Mouse (Mus musculus): ENCODE measurements around the gene Cym. TPM values are rescaled to one million over a fixed set of nuclear protein-coding genes. Genes with fewer than 3 reads are reported as not detected.

Gene Cym
- total and polyA plus RNA-seq, 2 experiments from 2014 or later = not detected

DNA sequence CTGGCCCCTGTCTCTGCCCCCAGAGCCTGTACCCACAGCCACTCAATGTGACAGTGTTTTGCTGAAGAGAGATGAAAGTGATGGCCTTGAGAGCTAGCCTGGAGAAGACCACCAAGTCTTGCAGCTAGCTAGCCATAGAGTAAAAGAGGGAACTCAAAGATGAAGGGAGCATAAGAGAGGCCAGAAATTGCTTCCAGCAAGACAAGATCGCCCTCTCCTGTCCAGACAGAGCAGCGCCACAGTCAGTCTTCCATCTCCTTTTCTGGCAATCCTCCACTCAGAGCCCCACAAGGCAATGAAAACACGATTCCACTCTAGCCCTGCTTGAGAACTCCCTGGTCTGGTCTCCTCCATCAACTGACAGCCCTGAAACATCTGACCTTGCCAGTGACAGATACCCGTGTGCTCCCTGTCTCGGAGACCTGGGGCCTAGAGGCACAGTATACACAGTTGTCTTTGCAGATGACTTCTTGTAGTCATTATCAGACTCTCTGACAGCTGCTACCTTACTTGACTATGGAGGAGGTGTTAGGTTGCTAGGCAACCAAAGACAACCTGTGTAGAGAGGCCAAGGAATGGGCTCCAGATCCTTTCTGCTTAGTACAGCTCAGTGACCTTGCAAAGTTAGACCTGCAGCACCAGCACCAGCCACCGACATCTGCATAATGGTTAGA lies 33.2 kb downstream of the Cym start:
- Histone ChIP-seq H3K27ac (ENCODE audit: low read depth, low read length) (no peak overlapping the region), H3K36me3 (ENCODE audit: insufficient read depth) (no peaks in the 10 kb centered on the region), H3K4me2 (ENCODE audit: low read depth) (no peak overlapping the region), H3K9ac (no peak overlapping the region), H3K9me3 (ENCODE audit: low read length) (no peaks in the 10 kb centered on the region), H3K4me1 (ENCODE audit: insufficient read depth) (no peaks in the 10 kb centered on the region), H3K4me3 (ENCODE audit: low read depth, low read length) (no peak overlapping the region), H3K27me3 (ENCODE audit: insufficient read depth, low read length) (no peaks in the 10 kb centered on the region)
- peak; percentile 89 for DNase-seq
- ATAC-seq = peak; percentile 89
- TF ChIP-seq CTCF (IDR thresholded peaks at IDR 0.05; ENCODE audit: low read depth) = peak; percentile 96
- WGBS = 44% methylated on average over 6 of the region's 6 CpGs

DNA sequence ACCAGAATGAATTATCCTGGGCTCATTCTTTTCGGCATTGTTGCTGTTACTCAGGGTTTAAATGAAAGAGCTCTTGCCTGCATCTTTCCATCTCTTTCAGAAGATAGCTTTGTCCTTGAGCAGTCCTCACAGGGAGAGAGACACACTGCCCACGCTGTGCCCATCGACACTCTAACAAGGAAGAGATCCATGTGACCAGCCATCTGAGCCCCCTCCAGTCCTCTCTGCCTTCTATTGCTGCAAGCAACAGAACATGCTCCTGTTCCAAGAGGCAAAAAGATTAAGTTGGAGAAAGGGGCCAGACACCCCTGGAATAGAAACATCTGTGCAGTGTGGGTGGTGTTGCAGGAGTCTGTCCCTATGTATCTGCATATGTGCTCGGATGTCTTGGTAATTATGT lies 34.5 kb downstream of the Cym start:
- Histone ChIP-seq H3K27ac (ENCODE audit: low read depth, low read length) (no peak overlapping the region), H3K27me3 (ENCODE audit: insufficient read depth, low read length) (no peaks in the 10 kb centered on the region), H3K9me3 (ENCODE audit: low read length) (no peaks in the 10 kb centered on the region), H3K4me2 (ENCODE audit: low read depth) (no peak overlapping the region), H3K4me1 (ENCODE audit: insufficient read depth) (no peaks in the 10 kb centered on the region), H3K36me3 (ENCODE audit: insufficient read depth) (no peaks in the 10 kb centered on the region), H3K4me3 (ENCODE audit: low read depth, low read length) (no peak overlapping the region), H3K9ac (no peak overlapping the region)
- no peak for TF ChIP-seq CTCF (IDR thresholded peaks at IDR 0.05; ENCODE audit: low read depth)
- DNase-seq (no peak), ATAC-seq (no peak)
- WGBS = 66% methylated on average over 4 of the region's 4 CpGs

DNA sequence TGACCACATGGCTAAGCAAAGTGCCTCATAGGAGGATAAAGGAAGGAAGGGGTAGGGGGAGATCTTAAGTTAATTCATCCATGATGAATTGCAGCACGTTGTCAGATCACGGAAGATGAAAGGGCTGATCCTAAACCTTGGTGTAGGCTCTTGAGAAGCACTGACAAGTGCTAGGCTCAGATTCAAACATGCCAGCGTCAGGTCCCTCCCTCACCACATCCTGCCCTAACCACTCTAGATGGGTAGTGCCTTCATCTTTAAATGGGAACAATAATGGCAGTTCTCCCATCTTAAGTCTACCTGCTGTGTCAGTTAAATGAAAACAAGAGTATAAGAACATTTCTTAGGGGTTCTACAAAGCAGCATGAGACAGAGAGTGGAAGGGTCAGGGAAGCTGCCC lies 35.9 kb downstream of the Cym start:
- Histone ChIP-seq H3K9me3 (ENCODE audit: low read length) (no peaks in the 10 kb centered on the region), H3K4me3 (ENCODE audit: low read depth, low read length) (no peak overlapping the region), H3K27me3 (ENCODE audit: insufficient read depth, low read length) (no peaks in the 10 kb centered on the region), H3K27ac (ENCODE audit: low read depth, low read length) (no peak overlapping the region), H3K36me3 (ENCODE audit: insufficient read depth) (no peaks in the 10 kb centered on the region), H3K9ac (no peak overlapping the region), H3K4me2 (ENCODE audit: low read depth) (no peak overlapping the region), H3K4me1 (ENCODE audit: insufficient read depth) (no peaks in the 10 kb centered on the region)
- WGBS = 71% methylated on average over 3 of the region's 3 CpGs
- DNase-seq = no peak
- no peak for ATAC-seq
- no peak for TF ChIP-seq CTCF (IDR thresholded peaks at IDR 0.05; ENCODE audit: low read depth)

DNA sequence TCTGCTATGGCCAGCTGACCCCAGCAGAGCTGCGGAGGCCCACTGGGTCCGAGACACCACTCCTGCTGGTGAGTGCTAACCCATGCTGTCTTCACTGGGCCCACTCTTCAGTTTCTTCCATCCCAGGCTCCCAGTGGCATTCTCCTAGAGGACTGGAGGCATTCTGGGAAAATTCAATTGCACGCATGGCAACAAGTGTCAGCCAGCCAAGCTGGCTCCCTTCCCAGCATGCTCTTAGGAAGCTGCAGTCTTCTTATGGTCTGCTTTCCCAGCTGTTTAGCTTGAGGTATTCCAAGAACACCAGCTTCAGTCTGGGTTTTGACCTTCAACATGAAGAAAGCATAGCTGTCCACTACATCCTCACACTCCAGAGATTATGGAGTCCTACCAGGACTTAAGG lies 38.4 kb downstream of the Cym start:
- WGBS = 59% methylated on average over 3 of the region's 3 CpGs
- ATAC-seq = no peak
- Histone ChIP-seq H3K27me3 (ENCODE audit: insufficient read depth, low read length) (no peaks in the 10 kb centered on the region), H3K9ac (no peak overlapping the region), H3K9me3 (ENCODE audit: low read length) (no peaks in the 10 kb centered on the region), H3K4me2 (ENCODE audit: low read depth) (no peak overlapping the region), H3K4me1 (ENCODE audit: insufficient read depth) (no peaks in the 10 kb centered on the region), H3K36me3 (ENCODE audit: insufficient read depth) (no peaks in the 10 kb centered on the region), H3K4me3 (ENCODE audit: low read depth, low read length) (no peak overlapping the region), H3K27ac (ENCODE audit: low read depth, low read length) (no peak overlapping the region)
- no peak for DNase-seq
- TF ChIP-seq CTCF (IDR thresholded peaks at IDR 0.05; ENCODE audit: low read depth) = no peak

DNA sequence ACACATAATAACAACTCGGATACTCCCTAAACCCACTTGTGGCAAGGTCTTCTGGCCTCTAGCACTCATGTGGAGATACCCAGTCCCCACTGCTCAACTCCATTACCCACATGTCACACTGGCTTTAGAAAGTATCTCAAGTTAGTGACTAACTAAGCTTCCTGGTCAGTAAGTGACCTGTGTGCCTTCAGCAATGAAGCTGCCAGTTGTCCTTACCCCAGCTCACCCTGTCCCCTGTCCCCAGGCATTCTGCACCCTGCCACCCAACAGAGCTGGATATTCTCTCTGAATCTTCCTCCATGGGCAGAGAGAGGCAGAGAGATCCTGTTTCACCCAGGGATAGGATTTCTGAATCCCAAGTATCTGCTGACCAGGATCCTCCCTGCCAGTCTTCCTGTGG lies 38.8 kb downstream of the Cym start, which contains the start of gene Kcna10:
Kcna10 (plus strand) TSS at position 301 of the 400 bp plus-strand sequence.
- WGBS = 88% methylated on average over 1 of the region's 1 CpGs
- no peak for ATAC-seq
- H3K9ac ChIP-seq = no peak within 1 kb of the TSS
- no peak within 1 kb of the TSS for H3K4me2 ChIP-seq (ENCODE audit: low read depth)
- no peak for TF ChIP-seq CTCF (IDR thresholded peaks at IDR 0.05; ENCODE audit: low read depth)
- no peak within 1 kb of the TSS for H3K4me3 ChIP-seq (ENCODE audit: low read depth, low read length)
- DNase-seq = no peak
- no peaks in the 10 kb centered on the region for H3K4me1 ChIP-seq (ENCODE audit: insufficient read depth)
- H3K27me3 ChIP-seq (ENCODE audit: insufficient read depth, low read length) = no peaks in the 10 kb centered on the region
- no peaks in the 10 kb centered on the region for H3K36me3 ChIP-seq (ENCODE audit: insufficient read depth)
- no peaks in the 10 kb centered on the region for H3K9me3 ChIP-seq (ENCODE audit: low read length)
- H3K27ac ChIP-seq (ENCODE audit: low read depth, low read length) = no peak within 1 kb of the TSS

DNA sequence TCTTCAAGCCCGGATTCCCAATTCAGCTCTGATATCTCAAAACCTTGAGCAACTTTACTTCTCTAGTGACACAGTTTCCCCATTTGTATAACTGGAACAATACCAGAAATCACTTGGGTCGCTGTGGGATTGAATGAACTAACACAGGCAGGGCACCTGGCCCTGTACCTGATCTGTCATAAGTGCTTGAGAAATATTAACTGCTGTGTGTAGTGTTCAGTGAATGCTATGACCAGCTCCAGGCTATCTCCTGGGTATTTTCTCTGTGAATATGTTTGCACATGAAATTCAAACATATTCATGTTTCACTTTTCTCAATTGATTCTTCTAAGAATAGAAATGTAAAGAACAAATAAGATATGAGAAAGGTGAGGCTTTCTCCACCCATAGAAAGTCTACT lies 40.7 kb downstream of the Cym start:
- H3K27ac ChIP-seq (ENCODE audit: low read depth, low read length) = no peak overlapping the region
- 75% methylated on average over 2 of the region's 2 CpGs for WGBS
- DNase-seq = no peak
- H3K4me2 ChIP-seq (ENCODE audit: low read depth) = no peak overlapping the region
- no peak overlapping the region for H3K9ac ChIP-seq
- H3K9me3 ChIP-seq (ENCODE audit: low read length) = no peaks in the 10 kb centered on the region
- no peak overlapping the region for H3K4me3 ChIP-seq (ENCODE audit: low read depth, low read length)
- ATAC-seq = no peak
- H3K4me1 ChIP-seq (ENCODE audit: insufficient read depth) = no peaks in the 10 kb centered on the region
- no peak for TF ChIP-seq CTCF (IDR thresholded peaks at IDR 0.05; ENCODE audit: low read depth)
- H3K36me3 ChIP-seq (ENCODE audit: insufficient read depth) = no peaks in the 10 kb centered on the region
- H3K27me3 ChIP-seq (ENCODE audit: insufficient read depth, low read length) = no peaks in the 10 kb centered on the region

DNA sequence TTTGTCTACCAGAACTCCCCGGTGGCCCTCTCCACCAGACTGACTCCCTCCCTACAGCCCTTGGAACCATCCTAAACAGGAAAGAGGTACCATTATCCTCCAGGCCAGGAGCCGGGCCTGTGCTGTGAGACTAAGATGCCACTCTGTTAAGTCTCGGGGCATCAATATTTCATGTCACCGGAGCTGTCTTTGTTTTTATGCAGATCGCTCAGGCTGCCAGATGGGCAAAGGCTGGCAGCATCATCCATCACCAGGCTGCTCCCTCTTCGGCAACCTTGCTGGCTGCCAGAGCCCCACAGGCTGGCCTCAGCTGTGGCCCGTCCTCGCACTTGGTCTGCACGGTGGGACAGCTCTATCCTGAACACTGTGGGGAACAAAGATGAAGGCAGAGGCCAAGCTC lies 45.0 kb downstream of the Cym start:
- Histone ChIP-seq H3K4me3 (ENCODE audit: low read depth, low read length) (no peak overlapping the region), H3K27me3 (ENCODE audit: insufficient read depth, low read length) (no peaks in the 10 kb centered on the region), H3K4me1 (ENCODE audit: insufficient read depth) (no peaks in the 10 kb centered on the region), H3K27ac (ENCODE audit: low read depth, low read length) (no peak overlapping the region), H3K4me2 (ENCODE audit: low read depth) (no peak overlapping the region), H3K36me3 (ENCODE audit: insufficient read depth) (no peaks in the 10 kb centered on the region), H3K9ac (no peak overlapping the region), H3K9me3 (ENCODE audit: low read length) (no peaks in the 10 kb centered on the region)
- WGBS = 45% methylated on average over 9 of the region's 9 CpGs
- DNase-seq = peak; percentile 33
- ATAC-seq = peak; percentile 79
- no peak for TF ChIP-seq CTCF (IDR thresholded peaks at IDR 0.05; ENCODE audit: low read depth)
